Mouse (Mus musculus) T-cell, adult 66 days (primary cell): ENCODE data around the gene Atf7ip2. TPM values are rescaled to one million over a fixed set of nuclear protein-coding genes. Genes with fewer than 3 reads are reported as not detected.

Experiments used
- total RNA-seq, 2 experiments: library from RNA; stranded (reverse); gene quantifications; 3 replicates in 1 of 2; 4 replicates in 1 of 2; pipeline ENCODE4 v1.2.4; 2023

Atf7ip2 gene
- not detected for total RNA-seq

DNA sequence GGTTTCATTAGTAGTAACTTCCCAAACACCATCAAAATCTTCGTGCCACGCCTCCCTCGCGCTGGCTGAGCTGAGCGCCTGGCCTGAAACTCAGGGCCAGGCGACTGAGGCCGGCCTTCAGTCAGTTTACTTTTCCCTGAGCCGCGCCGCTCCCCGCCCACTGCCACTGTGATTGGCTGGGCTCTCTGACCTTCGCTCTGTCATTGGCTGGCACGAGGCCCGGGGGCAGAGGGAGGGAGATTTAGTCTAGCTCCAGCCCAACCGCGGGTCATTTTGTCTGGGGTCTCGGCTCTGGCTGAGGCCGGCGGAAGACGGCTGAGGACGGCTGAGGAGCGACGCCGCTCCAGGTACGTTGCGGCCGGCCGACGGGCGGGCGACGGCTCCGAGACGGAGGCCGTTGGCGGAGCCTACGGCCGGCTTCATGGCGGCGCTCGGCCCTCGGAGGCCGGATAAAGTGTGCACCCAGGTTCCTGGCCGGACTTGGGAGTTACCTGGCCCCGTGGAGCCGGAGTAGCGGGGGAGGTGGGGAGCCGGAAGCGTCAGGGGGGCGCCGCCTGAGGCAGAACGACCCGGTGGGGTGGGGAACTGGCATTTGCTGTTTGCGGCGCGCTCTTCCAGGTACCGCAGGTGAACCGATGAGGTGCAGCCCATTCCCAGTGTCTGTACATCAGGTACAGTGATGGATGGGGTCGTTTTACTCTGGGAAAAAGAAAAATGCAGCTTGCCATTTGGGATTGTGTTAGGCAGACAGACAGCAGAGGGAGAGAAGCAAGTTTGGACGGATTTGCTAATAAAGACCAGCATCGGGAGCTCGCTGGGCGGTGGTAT lies at the start of gene Atf7ip2:
Gene Atf7ip2 (plus strand): TSS at position 34 of the 828 bp plus-strand sequence.

DNA sequence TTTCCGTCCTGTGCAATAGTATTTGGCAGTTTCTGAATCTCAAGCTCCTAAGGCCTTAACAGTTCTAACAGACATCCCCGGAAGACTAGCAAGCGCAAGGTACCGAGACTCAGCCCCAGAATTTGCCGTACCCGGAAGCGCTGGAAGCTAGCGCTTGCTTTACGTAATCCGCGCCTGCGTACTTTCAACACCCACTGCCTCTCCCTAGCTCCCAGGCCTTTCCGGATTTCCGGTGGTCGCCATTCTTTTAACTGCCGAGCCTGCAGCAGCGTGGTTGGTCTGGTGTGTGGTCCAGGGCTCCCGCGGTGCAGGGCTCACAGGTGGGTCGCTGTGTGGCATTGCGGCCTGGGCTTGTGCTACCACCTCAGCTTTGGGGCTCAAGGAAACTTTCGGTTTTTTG lies 22.5 kb upstream of the Atf7ip2 start, which contains the start of gene Rpl39l:
Gene Rpl39l (plus strand): TSS at position 222 of the 400 bp plus-strand sequence.

Other genes starting within 250 kb of the Atf7ip2 start
- gene Grin2a, start 197.2 kb upstream of the Atf7ip2 start, total RNA-seq = not detected
- gene Rpl39l, start 22.5 kb upstream of the Atf7ip2 start, total RNA-seq = not detected
- gene Emp2, start 121.3 kb downstream of the Atf7ip2 start, total RNA-seq = not detected
- not detected for gene Tekt5, start 202.8 kb downstream of the Atf7ip2 start, total RNA-seq
- 10 to 100 TPM; 47.0 to 47.5 TPM for gene Nubp1, start 219.2 kb downstream of the Atf7ip2 start, total RNA-seq